Mouse (Mus musculus): Measurements from ENCODE around the gene Jchain.
"Not testable (repeated sequence)": the region's sequence is repeated elsewhere in the genome, so short reads cannot be mapped to it uniquely, and the experiment has no call there.

The Jchain gene

DNA sequence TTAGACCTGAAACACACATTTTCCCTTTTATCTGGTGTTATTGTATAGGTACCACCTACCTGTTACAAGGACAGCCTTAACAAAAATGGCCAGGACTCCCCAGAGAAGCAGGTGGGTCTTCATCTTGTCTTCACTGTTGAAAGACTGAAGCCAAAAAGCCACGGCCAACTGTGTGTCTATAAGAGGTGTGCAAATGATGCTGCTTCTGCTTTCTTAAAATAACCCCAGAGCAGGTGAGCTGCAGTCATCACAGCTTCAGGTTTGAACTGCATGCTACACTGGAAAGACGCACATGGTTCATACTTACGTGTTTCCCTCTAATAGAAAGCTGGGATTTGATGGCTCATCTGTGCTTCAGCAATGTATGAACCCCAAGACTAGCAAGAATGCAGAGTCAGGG lies at the start of gene Jchain:
Gene Jchain (minus strand): TSS at position 235 of the 400 bp plus-strand sequence.
- no peak for DNase-seq

DNA sequence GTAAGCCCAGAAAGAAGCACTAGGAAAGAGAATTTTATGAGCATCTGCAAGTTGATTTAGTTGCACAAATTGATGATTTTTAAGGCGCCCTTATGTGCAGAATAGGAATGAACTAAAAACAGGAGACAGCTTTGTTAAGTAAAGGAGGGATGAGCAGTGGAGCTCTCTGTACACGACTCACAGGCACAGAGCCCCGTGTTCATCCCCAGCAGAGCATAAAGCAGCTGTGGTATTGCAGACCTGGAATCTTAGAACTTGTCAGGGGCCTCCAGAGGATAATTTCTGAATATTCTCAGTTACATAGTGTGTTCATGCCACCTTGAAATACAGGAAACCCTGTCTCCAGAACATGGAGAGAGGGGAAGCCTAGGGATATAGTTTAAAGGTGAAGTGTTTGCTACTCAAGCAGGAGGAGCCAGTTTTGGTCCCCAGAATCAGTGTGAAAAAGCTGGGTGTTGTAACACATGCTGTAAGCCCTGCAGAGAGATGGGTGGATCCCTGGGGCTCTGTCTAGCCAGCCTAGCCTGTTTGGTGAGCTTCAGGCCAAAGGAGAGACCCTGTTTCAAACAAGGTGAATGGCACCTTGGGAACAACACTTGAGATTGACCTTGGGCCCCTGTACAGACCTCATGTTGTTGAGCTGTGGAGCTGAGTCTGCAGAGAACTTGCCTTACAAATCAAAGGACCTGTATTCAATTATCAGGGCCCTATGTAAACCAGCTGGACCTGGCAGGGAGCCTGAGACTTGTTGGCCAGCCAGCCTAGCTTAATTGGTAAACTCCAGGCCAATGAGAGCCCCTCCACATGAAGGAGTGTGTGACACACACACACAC lies 48.0 kb upstream of the Jchain start:
- DNase-seq: peak; percentile 59

DNA sequence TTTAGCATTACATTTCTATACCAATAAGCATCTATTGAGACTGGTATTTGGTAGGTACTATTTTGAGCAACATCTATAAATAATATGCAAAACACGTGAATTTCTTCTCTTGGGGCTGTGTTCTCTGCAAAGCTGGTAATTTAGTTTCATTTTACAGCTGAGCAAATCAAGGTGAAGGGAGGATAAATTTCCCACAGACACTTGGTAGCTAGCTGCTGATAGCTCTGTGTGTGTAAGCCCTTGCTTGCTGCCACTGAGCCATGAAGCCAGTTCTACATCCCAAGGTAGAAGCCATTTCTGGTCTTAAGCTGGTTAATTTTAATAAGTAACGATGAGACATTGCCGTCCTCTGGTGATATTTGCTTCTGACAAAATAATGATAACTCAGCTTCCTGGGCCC lies 47.1 kb upstream of the Jchain start:
- no peak for DNase-seq

DNA sequence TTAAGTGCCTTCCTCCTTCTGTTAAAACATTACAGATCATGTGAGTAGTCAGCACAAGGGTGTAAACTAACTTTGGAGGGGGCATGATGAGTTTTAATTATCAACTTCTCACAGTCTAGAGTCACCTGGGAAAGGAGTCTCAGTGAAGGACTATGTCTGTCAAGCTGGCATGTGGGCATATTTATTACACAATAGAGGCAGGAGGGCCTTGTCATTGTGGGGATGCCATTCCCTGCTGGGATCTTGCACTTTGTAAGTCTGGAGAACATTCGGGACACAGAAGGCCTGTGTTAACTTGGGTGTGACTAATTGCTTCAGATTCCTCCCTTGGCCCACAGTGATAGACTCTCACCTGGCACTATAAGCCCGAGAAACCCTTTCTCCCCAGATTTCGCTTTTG lies 41.9 kb upstream of the Jchain start:
- DNase-seq: no peak

DNA sequence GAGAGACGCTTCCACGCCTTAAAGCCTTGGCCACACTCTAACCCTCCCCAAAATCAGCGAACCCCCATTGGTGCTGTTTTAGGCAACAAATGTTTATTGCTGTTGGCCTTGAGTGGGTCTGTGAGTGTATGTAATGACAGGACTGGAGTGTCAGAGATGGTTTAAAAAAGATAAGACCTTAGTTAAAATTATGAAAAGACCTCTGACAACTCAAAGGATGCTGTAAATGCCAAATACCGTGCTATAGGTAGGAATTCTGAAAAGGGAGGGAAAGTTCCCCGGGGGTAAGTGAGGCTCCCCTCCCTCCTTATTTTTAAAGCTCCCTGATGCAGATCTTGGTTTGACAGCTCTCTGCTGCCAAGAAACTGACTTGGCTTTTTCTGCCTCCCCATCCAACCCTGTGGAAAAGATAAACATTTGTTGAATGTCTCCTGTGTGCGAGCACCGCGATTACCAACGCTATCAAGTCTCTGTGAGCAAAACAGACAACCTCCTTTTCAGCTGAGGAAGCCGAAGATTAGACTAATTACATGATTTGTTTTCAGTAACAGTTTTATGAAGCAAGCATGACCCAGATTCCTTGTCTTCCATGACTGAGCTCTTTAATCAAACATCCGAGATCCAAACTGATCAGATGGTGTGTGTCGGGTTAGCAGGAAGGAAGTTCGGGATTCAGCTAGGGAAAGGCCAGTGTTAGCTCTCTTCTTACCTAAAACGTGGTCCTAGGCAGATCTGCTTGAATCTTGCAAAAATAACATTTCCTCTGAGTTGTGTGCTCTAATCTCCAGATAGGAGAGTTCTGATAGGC lies 38.5 kb upstream of the Jchain start:
- DNase-seq: peak; percentile 10

DNA sequence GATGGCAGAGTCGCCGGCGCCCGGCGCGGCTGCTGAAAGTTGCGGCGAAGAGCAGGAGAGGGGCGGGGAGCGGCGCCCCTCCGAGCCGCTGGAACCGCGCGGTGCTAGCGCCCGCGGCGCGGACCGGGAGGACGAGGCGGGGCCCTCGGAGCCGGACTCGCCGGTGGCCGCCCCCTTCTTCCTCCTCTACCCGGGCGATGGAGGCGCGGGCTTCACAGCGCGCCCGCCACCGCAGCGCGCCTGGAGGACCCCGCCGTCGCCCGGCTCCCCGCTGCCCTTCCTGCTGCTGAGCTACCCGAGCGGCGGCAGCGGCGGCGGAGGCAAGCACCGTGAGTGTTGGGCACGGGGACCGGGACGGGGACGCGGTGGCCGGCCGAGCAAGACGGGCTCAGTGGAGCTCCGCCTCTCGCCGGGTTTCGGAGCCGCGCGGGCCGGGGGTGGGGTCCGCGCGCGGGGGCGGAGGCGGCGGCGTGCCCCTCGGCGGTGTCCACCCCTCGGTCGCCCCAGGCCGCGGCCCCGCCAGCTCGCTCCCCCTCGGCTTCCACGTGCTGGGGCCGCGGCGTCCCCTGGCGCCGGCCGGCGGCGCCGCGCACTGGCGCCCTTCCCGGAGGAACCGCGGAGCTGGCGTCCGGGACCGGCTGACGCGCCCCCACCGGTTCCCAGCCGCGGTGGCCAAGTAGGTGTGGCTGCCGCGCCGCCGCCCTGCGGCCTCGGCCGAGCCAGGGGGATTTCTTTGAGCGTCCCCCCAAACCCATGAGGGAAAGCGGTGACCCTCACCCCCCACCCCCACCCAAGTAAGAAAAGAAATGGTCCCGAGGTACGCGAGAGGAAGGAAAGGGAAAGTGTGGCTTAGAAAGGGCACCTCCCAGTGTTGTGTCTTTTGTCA lies 37.7 kb upstream of the Jchain start:
- DNase-seq: peak; percentile 81

DNA sequence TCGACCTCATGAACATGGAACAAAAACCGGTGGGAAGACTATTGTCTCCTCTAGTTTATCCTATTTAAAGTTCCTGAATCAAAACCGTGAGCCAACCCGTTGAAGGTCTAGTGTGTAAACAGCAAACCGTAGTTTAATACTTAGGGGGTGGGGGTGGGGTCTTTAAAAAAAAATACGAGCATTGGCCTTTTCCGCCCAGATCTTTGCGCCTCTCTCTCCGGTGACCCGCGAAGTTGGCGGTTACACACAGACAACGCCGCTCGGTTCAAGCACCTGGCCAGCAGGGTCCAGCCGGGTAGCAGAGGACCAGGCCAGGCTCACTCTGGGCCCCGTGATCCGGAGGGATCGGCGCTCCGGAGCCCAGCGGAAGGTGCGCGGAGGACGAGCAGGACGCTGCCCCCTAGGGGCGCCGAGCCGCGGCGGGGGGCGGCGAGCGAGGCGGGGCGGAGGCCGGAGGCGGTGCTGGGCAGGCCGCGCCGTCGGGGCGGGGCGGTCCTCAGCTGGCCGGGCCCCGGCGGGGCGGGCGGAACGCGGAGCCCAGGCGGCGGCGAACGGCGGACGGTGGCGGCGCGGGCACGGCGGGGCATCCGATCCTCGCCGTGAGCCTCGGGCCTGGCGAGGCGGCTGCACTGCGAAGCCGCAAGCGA lies 36.9 kb upstream of the Jchain start, which contains the start of gene Rufy3:
Gene Rufy3 (plus strand): TSS at position 540 of the 647 bp plus-strand sequence.
- DNase-seq: peak; percentile 93

DNA sequence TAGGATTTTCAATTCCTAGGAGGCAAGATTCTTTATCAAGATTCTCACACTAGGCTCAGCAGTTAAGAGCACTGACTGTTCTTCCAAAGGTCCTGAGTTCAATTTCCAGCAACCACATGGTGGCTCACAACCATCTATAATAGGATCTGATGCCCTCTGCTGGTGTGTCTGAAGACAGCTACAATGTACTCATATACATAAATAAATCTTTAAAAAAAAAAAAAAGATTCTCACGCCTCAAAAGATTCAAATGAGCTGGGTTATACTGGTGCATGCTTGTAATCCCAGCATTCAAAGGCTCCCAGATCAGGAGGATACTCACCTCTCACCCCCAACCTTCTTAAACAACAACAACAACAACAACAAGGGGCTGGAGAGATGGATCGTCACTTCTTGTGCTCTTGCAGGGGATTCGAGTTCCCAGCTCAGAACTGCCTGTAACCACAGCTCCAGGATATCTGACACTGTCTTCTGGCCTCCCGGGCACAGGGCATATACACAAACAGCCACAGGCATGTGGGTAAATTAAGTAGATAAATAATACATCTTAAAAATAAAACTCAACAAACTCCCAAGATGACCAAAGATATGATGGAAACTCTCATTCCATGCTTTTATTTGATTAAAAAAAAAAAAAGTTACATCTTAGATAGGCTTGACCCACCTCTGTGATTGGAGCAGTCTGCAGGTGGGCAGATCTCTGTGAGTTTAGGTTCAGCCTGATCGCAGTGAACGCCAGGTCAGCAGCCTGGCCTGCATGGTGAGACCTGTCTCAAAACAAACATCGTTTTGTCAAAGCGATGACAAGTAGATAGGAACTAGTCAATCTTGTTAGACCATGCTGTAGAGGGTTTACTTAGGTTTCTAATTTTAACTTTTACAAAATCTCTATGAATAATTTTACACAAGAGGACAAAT lies 35.4 kb upstream of the Jchain start:
- no peak for DNase-seq

DNA sequence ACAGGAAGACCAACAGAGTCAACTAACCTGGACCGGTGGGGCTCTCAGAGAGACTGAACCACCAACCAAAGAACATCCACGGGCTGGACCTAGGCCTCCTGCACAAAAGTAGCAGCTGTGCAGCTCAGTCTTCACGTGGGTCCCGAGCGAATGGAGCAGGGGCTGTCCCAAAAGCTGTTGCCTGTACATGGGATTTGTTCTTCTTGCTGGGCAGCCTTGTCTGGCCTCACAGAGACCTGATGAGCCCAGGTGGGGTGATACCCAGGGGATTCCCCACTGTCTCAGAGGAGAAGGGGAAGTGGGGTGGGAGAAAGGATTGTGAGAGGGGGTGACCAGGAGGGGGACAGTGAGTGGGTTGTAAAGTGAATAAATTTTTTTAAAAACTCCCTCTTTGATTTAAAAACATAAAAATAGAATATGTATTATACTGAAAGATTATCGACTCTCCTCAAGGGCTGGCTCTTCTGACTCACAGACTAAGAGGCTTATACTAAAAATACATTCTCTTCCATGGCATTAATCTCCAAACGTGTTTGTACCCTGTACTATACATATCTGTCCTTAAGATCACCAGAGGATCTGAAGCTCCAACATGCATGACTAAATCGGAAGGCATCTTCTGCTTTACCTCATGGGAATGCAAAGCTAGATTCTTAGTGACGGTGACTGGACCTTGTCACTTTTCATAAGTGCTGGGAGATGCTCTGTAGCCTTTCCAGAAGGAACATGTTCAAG lies 33.6 kb upstream of the Jchain start:
- DNase-seq: no peak

DNA sequence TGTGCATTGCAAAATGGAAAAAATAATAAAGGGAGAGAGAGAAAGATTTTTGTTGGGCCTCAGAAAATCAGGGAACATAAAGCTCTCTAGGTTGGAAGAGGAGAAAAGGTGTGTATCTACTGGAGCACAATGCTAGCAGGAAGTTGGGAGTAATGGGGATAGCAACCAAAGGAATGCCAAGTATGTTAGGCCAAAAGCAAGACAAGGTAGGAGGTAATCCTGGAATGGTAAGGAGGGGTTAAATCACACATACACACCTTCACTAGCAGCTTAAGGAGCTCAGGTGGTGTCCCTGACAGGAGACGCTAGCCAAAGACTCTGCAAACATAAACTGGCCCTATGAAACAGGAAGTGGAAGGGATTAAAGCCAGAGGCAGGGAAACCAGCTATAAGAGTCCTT lies 31.3 kb upstream of the Jchain start:
- DNase-seq: no peak

DNA sequence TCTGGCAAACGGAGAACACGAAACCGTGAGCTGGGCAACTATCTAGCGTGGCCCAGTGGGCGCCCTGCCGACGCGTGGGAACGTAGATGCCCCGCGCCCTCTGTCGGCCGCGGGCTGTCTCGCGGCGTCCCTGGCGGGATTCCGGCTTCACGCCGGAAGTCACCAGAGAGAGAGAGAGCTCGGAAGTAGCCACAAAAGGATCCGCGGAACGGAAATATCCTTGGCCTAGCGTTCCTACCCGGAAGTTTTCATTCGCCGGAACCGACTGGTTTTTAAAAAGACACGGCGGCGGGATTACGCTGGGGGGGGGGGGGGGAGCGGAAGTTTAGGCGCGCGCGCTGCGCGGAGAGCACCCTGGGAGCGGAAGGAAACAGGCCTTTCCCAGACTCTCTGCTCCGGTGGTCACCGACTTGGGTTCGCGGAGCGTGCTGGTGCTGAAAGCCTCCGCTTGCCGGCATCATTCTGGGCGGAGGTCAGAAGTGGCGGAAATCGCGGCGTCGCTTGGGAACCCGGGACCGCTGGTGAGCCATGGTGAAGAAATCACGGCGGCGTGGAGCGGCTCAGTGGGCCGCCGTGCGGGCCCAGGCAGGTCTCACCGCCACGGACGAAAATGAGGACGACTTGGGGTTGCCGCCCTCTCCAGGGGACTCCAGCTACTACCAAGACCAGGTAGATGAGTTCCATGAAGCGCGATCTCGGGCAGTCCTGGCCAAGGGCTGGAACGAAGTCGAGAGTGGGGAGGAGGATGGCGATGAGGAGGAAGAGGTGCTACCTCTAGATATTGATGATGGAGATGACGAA lies 26.6 kb upstream of the Jchain start, which contains the start of gene Utp3:
Gene Utp3 (plus strand): TSS at position 377 of the 801 bp plus-strand sequence.
- DNase-seq: peak; percentile 96

DNA sequence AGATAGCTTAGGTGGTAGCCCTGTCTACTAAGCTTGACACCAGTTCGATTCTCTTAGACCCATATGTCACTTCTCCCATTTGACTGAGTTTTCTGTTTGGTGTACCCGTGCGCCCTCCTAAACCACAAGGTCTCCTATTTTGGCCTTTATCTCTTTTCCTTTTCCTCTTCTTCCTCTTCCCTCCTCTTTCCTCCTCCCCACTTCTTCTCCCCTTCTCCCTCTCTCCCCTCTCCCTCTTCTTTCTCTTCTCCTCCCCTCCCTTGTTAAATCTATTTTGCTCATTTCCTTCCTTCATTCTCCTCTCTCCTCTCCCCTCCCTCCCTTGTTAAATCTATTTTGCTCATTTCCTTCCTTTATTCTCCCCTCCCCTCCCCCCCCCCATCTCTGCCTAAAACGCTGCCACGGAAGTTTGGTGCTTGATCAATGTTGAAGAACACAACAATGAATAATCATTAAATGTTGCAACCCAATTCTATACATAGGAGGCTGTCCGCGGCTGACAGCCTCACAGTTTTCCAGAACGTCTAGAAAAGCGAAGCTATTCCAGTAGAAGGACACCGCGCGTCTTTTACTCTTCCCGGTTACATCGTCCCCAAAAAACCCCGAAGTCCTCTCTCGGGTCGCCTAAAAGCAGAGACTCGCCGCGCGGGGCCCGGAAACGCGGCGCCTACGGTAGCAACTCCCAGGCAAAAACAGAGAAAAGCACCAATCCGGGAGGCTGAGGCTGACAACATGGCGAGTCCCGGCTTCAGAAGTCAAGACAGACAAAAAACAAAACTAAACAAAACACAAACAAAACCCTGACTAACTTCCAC lies 25.8 kb upstream of the Jchain start:
- no peak for DNase-seq

DNA sequence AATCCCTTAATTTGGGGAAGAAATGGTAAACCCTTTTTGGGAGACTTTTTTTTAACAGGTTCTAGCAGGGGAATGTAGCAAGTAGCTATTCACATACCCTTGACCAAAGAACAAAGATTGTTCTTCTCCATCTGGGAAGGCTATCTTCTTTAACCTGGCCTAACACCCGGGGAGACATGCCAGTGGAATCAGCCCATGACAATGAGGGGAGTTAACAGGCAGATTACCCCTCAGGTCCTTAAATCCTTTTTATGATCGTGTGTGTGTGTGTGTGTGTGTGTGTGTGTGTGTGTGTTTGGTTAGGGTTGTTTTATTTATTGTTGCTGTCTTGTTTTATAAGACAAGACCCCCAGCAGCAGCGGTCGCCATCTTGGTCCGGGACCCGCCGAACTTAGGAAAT lies 17.8 kb upstream of the Jchain start:
- no peak for DNase-seq

DNA sequence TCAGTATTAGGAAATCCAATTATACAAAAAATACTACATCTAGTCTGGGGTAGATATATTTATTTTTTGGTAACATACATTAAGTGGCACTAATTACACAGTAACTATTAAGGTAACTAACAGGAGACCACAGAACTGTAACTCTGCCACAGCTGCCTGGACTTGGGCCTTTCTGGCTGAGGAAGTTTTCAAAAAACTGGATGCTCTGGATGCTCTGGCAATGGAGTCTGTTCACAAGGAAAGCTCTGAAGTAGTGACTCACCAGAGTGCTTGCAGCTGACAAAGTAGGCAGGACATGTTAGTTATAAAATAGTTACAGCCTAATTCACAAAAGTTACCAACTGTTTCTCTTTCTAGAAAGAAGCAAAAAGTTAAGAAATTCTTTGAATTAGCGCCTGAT lies 16.7 kb upstream of the Jchain start:
- not testable (repeated sequence) for DNase-seq

DNA sequence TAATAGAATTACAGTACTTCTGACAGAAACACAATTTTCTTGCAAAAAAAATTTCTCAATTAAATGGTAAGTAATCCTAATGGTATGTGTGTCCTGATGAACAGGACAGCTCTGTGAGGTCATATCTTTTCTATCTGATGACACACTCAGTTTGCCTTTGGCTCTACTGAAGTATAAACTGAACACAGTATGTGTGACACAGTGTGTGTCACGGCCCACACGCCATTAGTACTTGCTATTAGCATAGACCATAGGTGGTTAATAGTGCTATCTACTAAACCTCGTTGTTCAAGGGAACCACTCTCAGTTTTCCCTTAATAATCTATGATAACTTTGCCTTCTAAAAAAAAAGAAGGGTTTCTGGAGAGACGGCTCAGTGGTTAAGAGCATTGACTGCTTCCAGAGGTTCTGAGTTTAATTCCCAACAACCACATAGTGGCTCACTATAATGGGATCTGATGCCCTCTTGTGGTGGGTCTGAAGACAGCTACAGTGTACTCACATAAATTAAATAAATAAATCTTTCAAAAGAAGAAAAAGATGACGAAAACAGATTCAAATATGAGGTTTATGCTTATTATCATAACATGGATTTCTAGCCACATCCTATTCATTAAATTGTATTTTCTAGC lies 15.1 kb upstream of the Jchain start:
- peak; percentile 72 for DNase-seq

DNA sequence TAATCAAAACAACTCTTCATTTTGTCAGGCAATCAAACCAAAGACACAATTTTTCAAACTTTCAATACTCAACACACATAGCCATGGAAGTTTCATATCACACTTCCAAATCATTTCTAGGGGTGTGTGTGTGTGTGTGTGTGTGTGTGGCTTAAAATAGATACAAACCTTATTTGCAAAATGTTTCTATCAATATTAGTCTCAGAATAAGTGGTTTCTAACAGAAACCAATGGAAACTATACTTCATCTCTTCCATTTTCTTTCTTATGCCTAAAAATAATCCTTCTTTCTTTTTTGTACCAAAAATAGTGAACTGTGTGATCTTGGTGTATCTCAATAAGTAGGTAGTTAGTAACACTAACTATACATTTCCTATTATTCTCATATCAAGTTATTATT lies 13.2 kb upstream of the Jchain start:
- DNase-seq: no peak

DNA sequence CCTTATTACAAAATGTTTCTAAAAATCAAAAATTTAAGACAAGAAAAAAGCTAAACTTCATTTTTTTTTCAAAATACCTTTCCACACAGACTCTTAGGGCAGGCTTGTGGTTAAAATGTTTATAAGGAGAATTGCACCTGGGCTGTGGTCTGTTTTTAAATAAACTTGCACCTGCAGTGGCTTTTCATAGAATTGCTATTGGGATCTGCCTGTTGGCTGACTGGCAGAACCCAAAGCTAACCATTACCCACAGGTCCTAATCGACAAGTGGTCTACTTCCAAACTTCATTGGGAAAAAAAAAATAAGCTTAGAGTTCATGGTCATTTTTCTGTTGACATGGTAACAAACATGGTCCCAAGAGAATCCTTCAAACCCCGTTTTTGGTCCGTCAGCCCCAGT lies 7.0 kb upstream of the Jchain start:
- no peak for DNase-seq

DNA sequence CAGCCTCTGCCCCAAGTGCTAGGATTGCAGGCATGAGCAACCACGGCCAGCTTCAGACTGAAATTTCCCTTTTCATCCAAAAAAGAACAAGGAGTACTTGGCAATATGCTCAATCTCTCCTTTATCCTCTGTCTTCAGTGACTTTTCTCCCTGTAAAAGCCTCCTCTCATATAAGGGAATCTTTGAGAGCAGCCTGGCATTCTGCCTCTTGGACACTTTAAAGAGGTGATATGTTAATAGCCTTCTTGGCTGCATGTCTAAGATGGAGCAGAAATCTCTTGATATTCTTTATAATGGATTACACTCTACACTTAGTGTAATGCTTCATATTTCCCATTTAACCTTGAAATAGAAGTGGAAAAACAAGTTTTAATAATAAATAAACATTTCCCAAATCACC lies 3.2 kb upstream of the Jchain start:
- no peak for DNase-seq
